Mouse (Mus musculus) hindbrain, embryonic 12.5 days (tissue): ENCODE measurements around the gene Smoc1. TPM values are rescaled to one million over a fixed set of nuclear protein-coding genes. Genes with fewer than 3 reads are reported as not detected.
A peak's percentile ranks its signal among the peaks of the same experiment; 100 is the strongest.

Source experiments
- ATAC-seq: fragments of 200-750 bp; cut with Nextera tagmentation; 2 replicates; pipeline ENCODE4 v1.8.0; 2017; ENCODE audit warnings: moderate TSS enrichment; ENCODE audit not compliant: low FRiP score
- H3K27ac ChIP-seq: fragments of 300-500 bp; sonication (generic); 2 replicates; pipeline ENCODE4 v1.5.1; 2016; ENCODE audit warnings: mild to moderate bottlenecking
- H3K27me3 ChIP-seq: fragments of 300-500 bp; sonication (generic); 2 replicates; pipeline ENCODE4 v1.6.1; 2016; ENCODE audit warnings: mild to moderate bottlenecking
- H3K36me3 ChIP-seq: fragments of 300-500 bp; sonication (generic); 2 replicates; pipeline ENCODE4 v1.6.1; 2016; ENCODE audit warnings: mild to moderate bottlenecking
- H3K4me1 ChIP-seq: fragments of 300-500 bp; sonication (generic); 2 replicates; pipeline ENCODE4 v1.6.1; 2016
- H3K4me2 ChIP-seq: fragments of 300-500 bp; sonication (generic); replicated peaks from 2 replicates; pipeline ENCODE4 v1.6.1; 2016; ENCODE audit warnings: mild to moderate bottlenecking
- H3K4me3 ChIP-seq: fragments of 300-500 bp; sonication (generic); 2 replicates; pipeline ENCODE4 v1.5.1; 2016; ENCODE audit warnings: mild to moderate bottlenecking
- H3K9ac ChIP-seq: fragments of 300-500 bp; sonication (generic); 2 replicates; pipeline ENCODE4 v1.6.1; 2016; ENCODE audit warnings: mild to moderate bottlenecking, moderate library complexity
- H3K9me3 ChIP-seq: fragments of 300-500 bp; sonication (generic); replicated peaks from 2 replicates; pipeline ENCODE4 v1.6.1; 2016; ENCODE audit warnings: mild to moderate bottlenecking
- WGBS: fragments of 180-500 bp; shearing (Covaris S2); methylation state at CpG from one replicate; pipeline ENCODE4 v1.1.7; 2016; 5-methylcytosine and 5-hydroxymethylcytosine counted together
- microRNA-seq: library from miRNA; unstranded; fragments of <30 nt; microRNA quantifications from one replicate; pipeline ENCODE4, GENCODE M21; 2017
- polyA plus RNA-seq: library from polyadenylated mRNA; unstranded; fragments of >200 nt; fragmentation: Nextera tagmentation; extraction: Ambion mirVana; gene quantifications from 2 replicates; pipeline ENCODE4 v1.2.1, GENCODE M21; 2016

Smoc1 gene
- polyA plus RNA-seq, 1 experiment from 2014 or later: 22.6 TPM

DNA sequence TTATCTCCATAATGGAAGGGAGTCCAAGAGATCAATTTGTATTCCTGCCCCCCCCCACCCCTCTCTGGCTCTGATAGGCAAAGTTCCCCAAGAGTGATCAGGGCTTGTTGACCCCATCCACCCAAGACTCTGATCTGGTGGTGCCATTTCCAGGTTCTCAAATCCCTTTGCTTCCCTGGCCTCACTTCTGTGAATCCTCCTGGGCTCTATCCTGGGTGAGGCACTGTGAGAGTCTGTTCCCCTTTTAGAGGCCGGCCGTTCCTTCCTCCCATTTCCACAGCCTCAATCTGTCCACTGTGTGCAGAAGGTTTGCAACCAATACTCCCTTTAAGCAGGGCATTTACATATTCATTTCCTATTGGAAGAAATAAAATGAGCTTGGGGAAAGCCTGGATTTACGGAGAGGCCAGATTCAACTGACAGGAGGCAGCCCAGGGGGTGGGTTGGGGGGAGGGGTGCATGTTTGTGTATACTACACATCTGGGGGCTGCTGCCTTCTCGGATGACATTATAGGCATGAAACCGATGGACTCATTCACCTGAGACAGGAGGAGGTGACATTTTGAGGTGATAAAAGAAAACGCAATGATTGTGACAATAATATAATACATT is 199.5 kb downstream of the Smoc1 start:
- Histone ChIP-seq H3K4me2 (no peak overlapping the region), H3K4me1 (0 out of 2 replicates have a peak, but pooled peaks cover 6% of the 10 kb centered on the region), H3K27ac (no peak overlapping the region), H3K9me3 (no peaks in the 10 kb centered on the region), H3K4me3 (no peak overlapping the region), H3K36me3 (no peaks in the 10 kb centered on the region), H3K27me3 (no peaks in the 10 kb centered on the region), H3K9ac (no peak overlapping the region)
- 43% methylated on average over 6 of the region's 6 CpGs for WGBS
- ATAC-seq: no peak

DNA sequence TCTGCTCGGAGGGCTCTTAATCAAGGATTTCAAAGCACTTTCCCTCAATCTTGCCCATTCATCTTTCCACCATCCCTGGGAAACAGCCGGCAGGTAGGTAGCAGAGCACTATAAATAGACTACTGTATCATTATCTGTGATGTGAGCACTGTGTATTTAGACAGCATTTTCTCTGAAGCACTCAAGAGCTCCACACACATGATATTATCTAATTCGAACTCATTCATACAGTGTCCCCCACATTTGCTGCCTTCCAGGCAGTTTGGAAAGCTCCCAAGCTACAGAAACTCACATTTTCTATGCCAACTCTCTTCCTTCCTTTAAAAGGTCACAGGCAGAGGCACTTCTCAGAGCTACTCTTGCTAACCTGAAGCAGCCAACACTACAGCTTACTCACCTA is 200.0 kb downstream of the Smoc1 start:
- ATAC-seq: no peak

GRCm38 (mm10) chr12:81227767-81228460 is 201.3 kb downstream of the Smoc1 start:
- Histone ChIP-seq H3K36me3 (no peaks in the 10 kb centered on the region), H3K4me3 (no peak overlapping the region), H3K9me3 (no peaks in the 10 kb centered on the region), H3K27ac (no peak overlapping the region), H3K27me3 (no peaks in the 10 kb centered on the region), H3K9ac (no peak overlapping the region), H3K4me1 (0 out of 2 replicates have a peak, but pooled peaks cover 6% of the 10 kb centered on the region), H3K4me2 (no peak overlapping the region)
- no peak for ATAC-seq
- WGBS: 67% methylated on average over 5 of the region's 5 CpGs

More for the DNA sequence above, 200.0 kb downstream of the Smoc1 start:
- 69% methylated on average over 3 of the region's 3 CpGs for WGBS
- Histone ChIP-seq H3K27ac (no peak overlapping the region), H3K9me3 (no peaks in the 10 kb centered on the region), H3K36me3 (no peaks in the 10 kb centered on the region), H3K4me2 (no peak overlapping the region), H3K4me1 (0 out of 2 replicates have a peak, but pooled peaks cover 6% of the 10 kb centered on the region), H3K4me3 (no peak overlapping the region), H3K27me3 (no peaks in the 10 kb centered on the region), H3K9ac (no peak overlapping the region)

DNA sequence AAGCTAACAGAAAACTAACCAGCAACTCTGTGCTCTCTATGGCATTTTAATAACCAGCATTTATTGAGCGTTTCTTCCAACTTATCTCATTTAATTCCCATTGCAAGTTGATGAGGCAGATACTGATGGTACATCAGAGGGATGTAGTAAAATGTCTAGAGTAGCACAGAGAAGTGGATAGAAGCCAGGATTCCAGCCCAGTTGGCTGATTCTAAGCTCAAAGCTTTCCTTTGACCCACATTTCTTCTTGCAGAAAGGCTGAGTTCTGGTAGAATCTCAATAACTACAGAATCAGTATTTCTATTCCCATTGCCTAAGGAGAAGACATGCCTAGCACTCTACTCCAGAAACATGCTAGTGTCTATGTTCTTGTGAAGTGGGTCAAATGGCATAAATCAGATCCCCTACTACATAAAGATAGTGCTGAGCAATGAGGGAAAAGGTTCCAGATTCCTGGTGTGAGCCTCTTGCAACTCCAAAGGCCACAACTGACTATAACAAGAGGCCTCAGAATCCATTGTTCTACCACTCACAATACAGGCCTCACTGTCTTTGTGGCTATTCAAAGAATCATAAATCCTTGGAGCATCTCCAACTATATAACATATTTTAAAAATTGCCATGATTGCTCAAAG is 207.3 kb downstream of the Smoc1 start:
- H3K4me1 ChIP-seq: no peaks in the 10 kb centered on the region
- no peak overlapping the region for H3K4me3 ChIP-seq
- H3K4me2 ChIP-seq: no peak overlapping the region
- H3K36me3 ChIP-seq: no peaks in the 10 kb centered on the region
- no peak overlapping the region for H3K9ac ChIP-seq
- no peak overlapping the region for H3K27ac ChIP-seq
- no peak for ATAC-seq
- no peaks in the 10 kb centered on the region for H3K9me3 ChIP-seq
- 79% methylated on average over 1 of the region's 1 CpGs for WGBS
- no peaks in the 10 kb centered on the region for H3K27me3 ChIP-seq

DNA sequence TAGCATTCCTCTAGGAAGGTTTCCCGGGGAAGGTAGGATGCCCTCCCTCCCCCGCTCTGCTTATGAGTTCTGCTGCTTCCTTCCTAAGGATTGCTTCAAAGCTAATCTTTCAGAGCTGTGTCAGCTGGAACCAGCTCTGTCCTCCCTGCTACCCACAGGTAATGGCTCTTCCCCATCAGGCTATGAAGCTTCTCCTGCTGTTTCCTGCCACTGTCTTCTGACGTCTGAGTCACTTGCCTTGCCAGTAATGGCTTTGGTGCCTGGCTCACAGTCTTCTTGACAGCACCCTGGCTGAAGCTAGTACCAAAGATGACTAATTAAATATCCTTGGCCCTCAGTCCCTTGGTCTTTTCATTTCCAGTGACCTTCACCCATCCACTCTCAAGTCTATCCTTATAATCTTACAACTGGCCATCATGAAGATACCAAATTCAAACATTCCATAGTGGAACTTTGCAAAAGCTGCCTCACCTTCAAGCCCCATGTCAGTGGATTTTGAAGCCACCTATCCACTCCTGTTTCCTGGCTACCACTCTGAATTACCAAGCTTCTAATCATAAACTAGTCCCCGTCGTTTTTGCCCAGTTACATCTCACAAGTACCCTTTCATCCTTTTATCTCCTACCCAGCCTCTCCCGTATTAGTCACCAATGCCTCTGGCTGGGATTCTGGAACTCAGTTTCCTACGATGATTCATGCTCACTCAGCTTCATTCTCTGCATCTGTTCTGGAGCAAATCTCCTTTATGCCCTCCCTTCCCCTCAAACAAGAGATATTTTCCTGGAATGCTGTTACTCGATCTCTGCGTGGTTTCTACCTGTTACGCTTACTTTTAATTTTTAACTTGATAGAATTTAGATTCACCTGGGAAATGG is 209.1 kb downstream of the Smoc1 start:
- Histone ChIP-seq H3K4me1 (no peaks in the 10 kb centered on the region), H3K27ac (no peak overlapping the region), H3K9ac (no peak overlapping the region), H3K36me3 (no peaks in the 10 kb centered on the region), H3K4me2 (no peak overlapping the region), H3K27me3 (no peaks in the 10 kb centered on the region), H3K4me3 (no peak overlapping the region), H3K9me3 (no peaks in the 10 kb centered on the region)
- ATAC-seq: no peak
- 85% methylated on average over 10 of the region's 10 CpGs for whole genome bisulfite sequencing

Small RNA genes within 50 kb of the gene (microRNA-seq; reads per million reads assigned to microRNA genes)
- gene Mir3067: 28.7 reads per million, percentile 31 among the genes with 10 or more reads in this experiment

Other genes with a start within 250 kb of the Smoc1 start
- 18.8 and 19.3 TPM in 2 replicates for gene Susd6, start 236.3 kb upstream of the Smoc1 start, polyA plus RNA-seq
- gene Srsf5, start 81.3 kb upstream of the Smoc1 start, polyA plus RNA-seq: 587 and 684 TPM in 2 replicates
- gene Slc10a1, start 58.1 kb upstream of the Smoc1 start, polyA plus RNA-seq: 0.45 and 0.65 TPM in 2 replicates